Mouse (Mus musculus) embryo, embryonic 11.5 days (tissue): ENCODE measurements at regions not wholly inside any gene's neighbourhood (a gene's known extent, or its start where the extent isn't known, plus 50 kb on each side); places are given as distances from the start of the nearest gene placed in this dataset.

Source experiments
- DNase-seq: peaks from one replicate; pipeline ENCODE4 v3.0.0-alpha.2; 2012; ENCODE audit warnings: low read depth, low spot score

- peak; percentile 3 for DNase-seq
Measured at GRCm38 (mm10) chrX:111052943-111053342, 57.3 kb upstream of the Cylc1 start.
